Mouse (Mus musculus) forebrain, embryonic 14.5 days (tissue): ENCODE measurements around the gene Calr3. TPM values are rescaled to one million over a fixed set of nuclear protein-coding genes. Genes with fewer than 3 reads are reported as not detected.

Experiments
- ATAC-seq: fragments of 200-750 bp; cut with Nextera tagmentation; 2 replicates; pipeline ENCODE4 v1.8.0; 2017; ENCODE audit warnings: mild to moderate bottlenecking, moderate library complexity
- DNase-seq: peaks from one replicate; pipeline ENCODE4 v3.0.0-alpha.2; 2015; ENCODE audit warnings: low spot score
- H3K27ac ChIP-seq: fragments of 300-500 bp; sonication (generic); 2 replicates; pipeline ENCODE4 v1.5.1; 2014; ENCODE audit warnings: low read depth, mild to moderate bottlenecking, control low read depth, low read length, moderate library complexity
- H3K27me3 ChIP-seq: fragments of 300-500 bp; sonication (generic); replicated peaks from 2 replicates; pipeline ENCODE4 v1.6.1; 2014; ENCODE audit warnings: low read length, control low read depth, mixed read lengths; ENCODE audit not compliant: control insufficient read depth, insufficient read depth
- H3K36me3 ChIP-seq: fragments of 300-500 bp; sonication (generic); 2 replicates; pipeline ENCODE4 v1.6.1; 2014; ENCODE audit warnings: low read length, control low read depth; ENCODE audit not compliant: control insufficient read depth, insufficient read depth
- H3K4me1 ChIP-seq: fragments of 300-500 bp; sonication (generic); 2 replicates; pipeline ENCODE4 v1.6.1; 2014; ENCODE audit warnings: antibody characterized with exemption, low read length, control low read depth; ENCODE audit not compliant: control insufficient read depth, insufficient read depth
- H3K4me2 ChIP-seq: fragments of 300-500 bp; sonication (generic); 2 replicates; pipeline ENCODE4 v1.6.1; 2014; ENCODE audit warnings: mild to moderate bottlenecking, control low read depth, low read length
- H3K4me3 ChIP-seq: fragments of 300-500 bp; sonication (generic); 2 replicates; pipeline ENCODE4 v1.5.1; 2014; ENCODE audit warnings: low read depth, low read length, control low read depth
- H3K9ac ChIP-seq: fragments of 300-500 bp; sonication (generic); 2 replicates; pipeline ENCODE4 v1.6.1; 2014; ENCODE audit warnings: mild to moderate bottlenecking, low read length, control low read depth, moderate library complexity
- H3K9me3 ChIP-seq: fragments of 300-500 bp; sonication (generic); replicated peaks from 2 replicates; pipeline ENCODE4 v1.6.1; 2016; ENCODE audit warnings: low read length, control low read depth, mixed read lengths; ENCODE audit not compliant: control insufficient read depth
- whole genome bisulfite sequencing: fragments of 180-500 bp; shearing (Covaris S2); extraction: QIAGEN DNeasy Blood & Tissue Kit; methylation state at CpG from one replicate; pipeline ENCODE4 v1.1.7; 2014; 5-methylcytosine and 5-hydroxymethylcytosine counted together
- polyA plus RNA-seq: library from polyadenylated mRNA; unstranded; fragments of >200 nt; fragmentation: Nextera tagmentation; extraction: Ambion mirVana; gene quantifications from 2 replicates; pipeline ENCODE4 v1.2.1, GENCODE M21; 2014

Gene Calr3
- polyA plus RNA-seq, 1 experiment from 2014 or later = 1.0 TPM

GRCm38 (mm10) chr8:72453904-72454303 lies 10.2 kb upstream of the Calr3 start:
- no peak for ATAC-seq
- no peak for DNase-seq
- H3K36me3 ChIP-seq = peaks cover 72% of the 10 kb centered on the region
- no peak overlapping the region for H3K4me2 ChIP-seq
- H3K27ac ChIP-seq = no peak overlapping the region
- WGBS = 95% methylated on average over 2 of the region's 2 CpGs
- no peak overlapping the region for H3K9ac ChIP-seq
- H3K27me3 ChIP-seq = no peaks in the 10 kb centered on the region
- H3K4me3 ChIP-seq = no peak overlapping the region
- no peaks in the 10 kb centered on the region for H3K4me1 ChIP-seq
- no peaks in the 10 kb centered on the region for H3K9me3 ChIP-seq

GRCm38 (mm10) chr8:72451516-72451915 lies 7.8 kb upstream of the Calr3 start:
- Histone ChIP-seq H3K4me3 (no peak overlapping the region), H3K9me3 (no peaks in the 10 kb centered on the region), H3K9ac (no peak overlapping the region), H3K27me3 (no peaks in the 10 kb centered on the region), H3K36me3 (peaks cover 70% of the 10 kb centered on the region), H3K4me1 (no peaks in the 10 kb centered on the region), H3K27ac (no peak overlapping the region), H3K4me2 (no peak overlapping the region)
- ATAC-seq = no peak
- no peak for DNase-seq
- WGBS = 86% methylated on average over 8 of the region's 8 CpGs

- no peaks in the 10 kb centered on the region for H3K27me3 ChIP-seq
Observed at GRCm38 (mm10) chr8:72445071-72445470, 1.4 kb upstream of the Calr3 start.

GRCm38 (mm10) chr8:72443994-72444350 lies 302 bp upstream of the Calr3 start:
- peak overlapping the region; percentile 60; the same call in 1 of the 2 replicates for H3K27ac ChIP-seq
- H3K9ac ChIP-seq = peak overlapping the region; percentile 71
- DNase-seq (no peak), ATAC-seq (peak; percentile 63; the same call in 1 of the 2 replicates)
- H3K27me3 ChIP-seq = no peaks in the 10 kb centered on the region
- whole genome bisulfite sequencing = 47% methylated on average over 6 of the region's 6 CpGs
- H3K9me3 ChIP-seq = no peaks in the 10 kb centered on the region
- H3K36me3 ChIP-seq = peaks cover 10% of the 10 kb centered on the region; the same call in 1 of the 2 replicates
- peak overlapping the region; percentile 39 for H3K4me3 ChIP-seq
- peaks cover 3% of the 10 kb centered on the region; the same call in 1 of the 2 replicates for H3K4me1 ChIP-seq
- H3K4me2 ChIP-seq = peak overlapping the region; percentile 59

More at GRCm38 (mm10) chr8:72445071-72445470, 1.4 kb upstream of the Calr3 start:
- no peak for DNase-seq
- Histone ChIP-seq H3K4me2 (no peak overlapping the region), H3K9ac (no peak overlapping the region), H3K36me3 (peaks cover 21% of the 10 kb centered on the region), H3K9me3 (no peaks in the 10 kb centered on the region), H3K27ac (no peak overlapping the region), H3K4me1 (peaks cover 3% of the 10 kb centered on the region; the same call in 1 of the 2 replicates), H3K4me3 (no peak overlapping the region)
- WGBS = 93% methylated on average over 6 of the region's 6 CpGs
- no peak for ATAC-seq

- Histone ChIP-seq H3K4me1 (peaks cover 3% of the 10 kb centered on the region; the same call in 1 of the 2 replicates), H3K27ac (no peak overlapping the region), H3K9me3 (no peaks in the 10 kb centered on the region), H3K9ac (no peak overlapping the region), H3K36me3 (no peaks in the 10 kb centered on the region), H3K4me3 (no peak overlapping the region), H3K27me3 (no peaks in the 10 kb centered on the region), H3K4me2 (no peak overlapping the region)
- ATAC-seq (no peak), DNase-seq (no peak)
- 67% methylated on average over 8 of the region's 8 CpGs for WGBS
Observed at GRCm38 (mm10) chr8:72438248-72439015, 5.2 kb downstream of the Calr3 start.

- no peak for ATAC-seq
- DNase-seq = peak; percentile 7
- 22% methylated on average over 2 of the region's 2 CpGs for WGBS
Observed at GRCm38 (mm10) chr8:72434952-72435351, 8.7 kb downstream of the Calr3 start.

GRCm38 (mm10) chr8:72429676-72430075 lies 14.0 kb downstream of the Calr3 start:
- H3K4me3 ChIP-seq = no peak overlapping the region
- DNase-seq (no peak), ATAC-seq (no peak)
- no peaks in the 10 kb centered on the region for H3K27me3 ChIP-seq
- H3K4me1 ChIP-seq = no peaks in the 10 kb centered on the region
- H3K9me3 ChIP-seq = no peaks in the 10 kb centered on the region
- H3K9ac ChIP-seq = no peak overlapping the region
- no peak overlapping the region for H3K4me2 ChIP-seq
- WGBS = 62% methylated on average over 13 of the region's 13 CpGs
- no peaks in the 10 kb centered on the region for H3K36me3 ChIP-seq
- no peak overlapping the region for H3K27ac ChIP-seq

More at GRCm38 (mm10) chr8:72434952-72435351, 8.7 kb downstream of the Calr3 start:
- Histone ChIP-seq H3K27ac (no peak overlapping the region), H3K9ac (no peak overlapping the region), H3K4me1 (no peaks in the 10 kb centered on the region), H3K9me3 (no peaks in the 10 kb centered on the region), H3K27me3 (no peaks in the 10 kb centered on the region), H3K4me3 (no peak overlapping the region), H3K36me3 (no peaks in the 10 kb centered on the region), H3K4me2 (no peak overlapping the region)

- Histone ChIP-seq H3K27me3 (no peaks in the 10 kb centered on the region), H3K36me3 (peaks cover 4% of the 10 kb centered on the region; the same call in 1 of the 2 replicates), H3K4me1 (peaks cover 16% of the 10 kb centered on the region), H3K4me3 (no peak overlapping the region), H3K9ac (no peak overlapping the region), H3K27ac (no peak overlapping the region), H3K4me2 (no peak overlapping the region), H3K9me3 (no peaks in the 10 kb centered on the region)
- DNase-seq (no peak), ATAC-seq (no peak)
- 69% methylated on average over 1 of the region's 1 CpGs for WGBS
Observed at GRCm38 (mm10) chr8:72422926-72423325, 20.7 kb downstream of the Calr3 start.
